Mouse (Mus musculus): ENCODE data around the gene Rnpep. TPM values are rescaled to one million over a fixed set of nuclear protein-coding genes. Genes with fewer than 3 reads are reported as not detected.
A peak's percentile ranks its signal among the peaks of the same experiment; 100 is the strongest.
"Not testable (repeated sequence)": the region's sequence is repeated elsewhere in the genome, so short reads cannot be mapped to it uniquely, and the experiment has no call there.

The Rnpep gene
- polyA plus RNA-seq, 1 experiment from 2014 or later: 20.0 TPM

DNA sequence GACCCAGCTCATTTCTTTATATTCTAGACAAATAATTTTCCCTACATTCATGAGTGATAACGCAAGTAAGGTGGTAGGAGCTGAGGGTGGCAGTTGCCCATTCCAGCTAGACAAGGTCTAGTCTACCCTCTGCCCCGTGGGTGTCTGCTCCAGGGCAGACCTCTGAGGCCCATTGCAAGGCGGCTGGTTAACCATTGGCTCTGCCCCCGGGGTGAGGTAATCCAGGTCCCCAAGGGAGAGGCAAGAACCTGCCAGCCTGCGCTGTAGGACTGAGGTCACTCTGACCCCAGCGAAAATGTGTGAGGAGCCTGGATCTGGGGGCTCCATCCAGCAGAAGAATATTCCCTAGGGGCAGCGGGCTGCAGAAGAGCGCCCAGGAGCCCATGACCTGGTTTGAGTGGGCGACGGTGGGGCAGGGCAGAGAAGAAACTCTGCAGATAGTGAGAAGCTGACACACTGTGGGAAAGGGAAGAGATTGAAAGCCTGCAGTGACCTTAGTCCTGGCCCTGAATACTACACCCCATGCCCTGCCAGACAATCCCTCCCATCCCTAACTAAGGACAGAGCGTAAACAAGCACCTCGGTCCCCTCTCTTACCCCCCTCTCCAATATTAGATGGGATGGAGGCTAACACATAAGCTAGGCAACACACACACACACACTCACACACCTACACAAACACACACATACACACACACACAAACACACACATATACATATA, 46.6 kb downstream of the Rnpep start:
- DNase-seq: no peak
- no peak overlapping the region for H3K4me3 ChIP-seq (ENCODE audit: low read depth, low read length)
- no peak overlapping the region for H3K9ac ChIP-seq (replicated peaks)
- ATAC-seq: peak; percentile 76; the same call in 1 of the 2 replicates
- H3K36me3 ChIP-seq (replicated peaks; ENCODE audit: insufficient read depth, low read length): no peaks in the 10 kb centered on the region
- H3K27me3 ChIP-seq (ENCODE audit: insufficient read depth, low read length): no peaks in the 10 kb centered on the region
- H3K9me3 ChIP-seq (ENCODE audit: low read length): no peaks in the 10 kb centered on the region
- 57% methylated on average over 12 of the region's 12 CpGs for whole genome bisulfite sequencing (ENCODE audit: insufficient replicate concordance)
- H3K4me2 ChIP-seq (ENCODE audit: low read depth, low read length): peak overlapping the region; percentile 7; the same call in 1 of the 2 replicates
- no peaks in the 10 kb centered on the region for H3K4me1 ChIP-seq (ENCODE audit: insufficient read depth)
- H3K27ac ChIP-seq (ENCODE audit: low read depth): no peak overlapping the region
- TF ChIP-seq EP300 (IDR thresholded peaks at IDR 0.05; ENCODE audit: low read depth): no peak
- TF ChIP-seq CTCF (IDR thresholded peaks at IDR 0.05; ENCODE audit: low read depth): no peak

GRCm38 (mm10) chr1:135234771-135235170, 49.1 kb downstream of the Rnpep start:
- Histone ChIP-seq H3K27me3 (ENCODE audit: insufficient read depth, low read length) (no peaks in the 10 kb centered on the region), H3K4me3 (ENCODE audit: low read depth, low read length) (no peak overlapping the region), H3K27ac (ENCODE audit: low read depth) (no peak overlapping the region), H3K4me1 (ENCODE audit: insufficient read depth) (no peaks in the 10 kb centered on the region), H3K9me3 (ENCODE audit: low read length) (no peaks in the 10 kb centered on the region), H3K36me3 (replicated peaks; ENCODE audit: insufficient read depth, low read length) (no peaks in the 10 kb centered on the region), H3K4me2 (ENCODE audit: low read depth, low read length) (no peak overlapping the region), H3K9ac (replicated peaks) (no peak overlapping the region)
- ATAC-seq: no peak
- TF ChIP-seq EP300 (IDR thresholded peaks at IDR 0.05; ENCODE audit: low read depth) (no peak), CTCF (IDR thresholded peaks at IDR 0.05; ENCODE audit: low read depth) (no peak)
- WGBS (ENCODE audit: insufficient replicate concordance): 71% methylated on average over 12 of the region's 12 CpGs
- DNase-seq: no peak

DNA sequence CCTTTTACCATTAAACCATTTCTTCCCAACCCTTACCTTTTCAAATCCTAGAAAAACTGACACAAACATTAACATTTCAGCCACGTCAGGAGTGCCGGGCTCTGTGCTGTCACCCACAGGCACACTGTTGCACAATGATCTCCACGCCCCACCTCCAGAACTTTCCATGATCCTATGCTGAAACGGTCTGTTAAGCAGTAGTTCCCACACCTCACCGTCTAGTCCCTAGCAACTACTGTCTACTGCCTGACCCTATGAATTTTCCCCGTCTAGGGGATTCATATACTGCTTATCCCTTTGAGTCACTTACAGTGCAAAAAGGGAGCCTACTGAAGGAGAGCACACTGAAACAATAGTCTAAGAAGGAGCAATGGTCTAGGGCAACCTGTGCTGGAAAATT, 49.9 kb downstream of the Rnpep start:
- H3K27ac ChIP-seq (ENCODE audit: low read depth): no peak overlapping the region

GRCm38 (mm10) chr1:135231878-135232277, 52.0 kb downstream of the Rnpep start:
- H3K4me1 ChIP-seq (ENCODE audit: insufficient read depth); H3K4me2 ChIP-seq (ENCODE audit: low read depth, low read length); H3K4me3 ChIP-seq (ENCODE audit: low read depth, low read length); ATAC-seq; DNase-seq; H3K9ac ChIP-seq (replicated peaks); H3K27me3 ChIP-seq (ENCODE audit: insufficient read depth, low read length); H3K9me3 ChIP-seq (ENCODE audit: low read length); H3K36me3 ChIP-seq (replicated peaks; ENCODE audit: insufficient read depth, low read length); H3K27ac ChIP-seq (ENCODE audit: low read depth): not testable (repeated sequence)
- WGBS (ENCODE audit: insufficient replicate concordance): 86% methylated on average over 20 of the region's 20 CpGs

More for the DNA sequence above, 49.9 kb downstream of the Rnpep start:
- Histone ChIP-seq H3K9me3 (ENCODE audit: low read length) (no peaks in the 10 kb centered on the region), H3K36me3 (replicated peaks; ENCODE audit: insufficient read depth, low read length) (no peaks in the 10 kb centered on the region), H3K4me1 (ENCODE audit: insufficient read depth) (no peaks in the 10 kb centered on the region), H3K27me3 (ENCODE audit: insufficient read depth, low read length) (no peaks in the 10 kb centered on the region), H3K9ac (replicated peaks) (no peak overlapping the region), H3K4me3 (ENCODE audit: low read depth, low read length) (no peak overlapping the region), H3K4me2 (ENCODE audit: low read depth, low read length) (no peak overlapping the region)
- TF ChIP-seq CTCF (IDR thresholded peaks at IDR 0.05; ENCODE audit: low read depth) (no peak), EP300 (IDR thresholded peaks at IDR 0.05; ENCODE audit: low read depth) (no peak)
- ATAC-seq: no peak
- 67% methylated on average over 6 of the region's 6 CpGs for WGBS (ENCODE audit: insufficient replicate concordance)
- no peak for DNase-seq

GRCm38 (mm10) chr1:135227339-135227950, 56.4 kb downstream of the Rnpep start:
- no peak overlapping the region for H3K4me2 ChIP-seq (ENCODE audit: low read depth, low read length)
- no peak overlapping the region for H3K9ac ChIP-seq (replicated peaks)
- H3K9me3 ChIP-seq (ENCODE audit: low read length): no peaks in the 10 kb centered on the region
- no peak overlapping the region for H3K4me3 ChIP-seq (ENCODE audit: low read depth, low read length)
- no peak for TF ChIP-seq CTCF (IDR thresholded peaks at IDR 0.05; ENCODE audit: low read depth)
- TF ChIP-seq EP300 (IDR thresholded peaks at IDR 0.05; ENCODE audit: low read depth): no peak
- no peaks in the 10 kb centered on the region for H3K4me1 ChIP-seq (ENCODE audit: insufficient read depth)
- DNase-seq (no peak), ATAC-seq (no peak)
- no peak overlapping the region for H3K27ac ChIP-seq (ENCODE audit: low read depth)
- no peaks in the 10 kb centered on the region for H3K36me3 ChIP-seq (replicated peaks; ENCODE audit: insufficient read depth, low read length)
- H3K27me3 ChIP-seq (ENCODE audit: insufficient read depth, low read length): no peaks in the 10 kb centered on the region
- 79% methylated on average over 12 of the region's 13 CpGs for WGBS (ENCODE audit: insufficient replicate concordance)

DNA sequence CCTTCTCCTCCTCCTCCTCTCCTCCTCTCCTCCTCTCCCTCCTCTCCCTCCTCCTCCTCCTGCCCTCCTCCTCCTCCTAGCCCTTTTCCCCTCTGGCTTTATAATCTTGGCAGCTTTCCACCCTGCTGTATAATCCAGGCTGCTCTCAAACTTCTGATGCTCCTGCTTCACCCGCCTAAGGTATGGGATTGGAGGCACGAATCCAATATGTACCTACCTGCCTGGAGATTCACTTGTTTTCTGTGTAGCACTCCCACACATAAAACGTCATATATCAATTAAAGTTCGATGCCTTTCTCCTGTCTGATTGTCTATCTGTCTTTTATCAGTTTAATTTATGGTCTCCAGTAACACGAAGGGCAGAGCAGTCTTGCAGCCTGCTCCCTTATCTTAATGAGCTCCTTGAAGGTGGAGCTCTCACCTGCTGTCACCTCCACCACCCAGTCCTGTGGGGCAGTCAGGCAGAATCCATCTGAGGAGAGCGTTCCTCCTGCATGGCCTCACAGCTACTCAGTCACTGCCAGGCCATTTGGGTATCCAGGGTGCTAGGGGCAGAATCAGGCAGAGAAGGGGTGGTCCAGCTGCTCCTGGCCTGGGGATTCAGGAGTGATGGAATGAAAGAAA, 58.8 kb downstream of the Rnpep start:
- no peak overlapping the region for H3K9ac ChIP-seq (replicated peaks)
- no peaks in the 10 kb centered on the region for H3K27me3 ChIP-seq (ENCODE audit: insufficient read depth, low read length)
- ATAC-seq (no peak), DNase-seq (no peak)
- no peak for TF ChIP-seq EP300 (IDR thresholded peaks at IDR 0.05; ENCODE audit: low read depth)
- no peak for TF ChIP-seq CTCF (IDR thresholded peaks at IDR 0.05; ENCODE audit: low read depth)
- 44% methylated on average over 6 of the region's 6 CpGs for WGBS (ENCODE audit: insufficient replicate concordance)
- H3K27ac ChIP-seq (ENCODE audit: low read depth): no peak overlapping the region
- H3K4me2 ChIP-seq (ENCODE audit: low read depth, low read length): no peak overlapping the region
- H3K4me1 ChIP-seq (ENCODE audit: insufficient read depth): no peaks in the 10 kb centered on the region
- H3K4me3 ChIP-seq (ENCODE audit: low read depth, low read length): no peak overlapping the region
- no peaks in the 10 kb centered on the region for H3K36me3 ChIP-seq (replicated peaks; ENCODE audit: insufficient read depth, low read length)
- H3K9me3 ChIP-seq (ENCODE audit: low read length): no peaks in the 10 kb centered on the region

Data from liver, postnatal 0 days (tissue).